In genomic region chr5:115076144-115076901, GRCm38 (mm10) we compare ENCODE assay signal across 8 mouse cellular contexts. TPM values are rescaled to one million over a fixed set of nuclear protein-coding genes. Genes with fewer than 3 reads are reported as not detected.
DNase-seq lines count a peak whose midpoint lies in the region; ATAC-seq and TF ChIP-seq lines count a peak whose summit lies in the region.

No protein-coding gene starts in this region.

- no peak for ATAC-seq in hindbrain, postnatal 0 days

- 59% methylated on average over 5 of the region's 5 CpGs for WGBS in hindbrain, postnatal 0 days
- WGBS in liver, adult 2 months = 59% methylated on average over 5 of the region's 5 CpGs

- H3K4me3 ChIP-seq in cortical plate, adult 2 months (ENCODE audit: insufficient read depth, low read length) = no peak overlapping the region
- no peak overlapping the region for H3K4me3 ChIP-seq in hindbrain, postnatal 0 days (ENCODE audit: low read length)
- H3K4me3 ChIP-seq in liver, adult 2 months (ENCODE audit: insufficient read depth, low read depth, low read length) = no peak overlapping the region

- TF ChIP-seq POLR2A in cortical plate, adult 2 months (IDR thresholded peaks at IDR 0.05; ENCODE audit: extremely low read depth, insufficient read depth, low read length) = no peak
- no peak for TF ChIP-seq POLR2A in liver, adult 2 months (IDR thresholded peaks at IDR 0.05; ENCODE audit: extremely low read depth, insufficient read depth, low read length)

- H3K4me2 ChIP-seq in hindbrain, postnatal 0 days (ENCODE audit: low read depth, low read length) = no peak overlapping the region

- no peak overlapping the region for H3K9ac ChIP-seq in hindbrain, postnatal 0 days (replicated peaks; ENCODE audit: low read length)
- H3K9ac ChIP-seq in liver, adult 2 months (ENCODE audit: low read depth, low read length) = no peak overlapping the region

- H3K27me3 ChIP-seq in hindbrain, postnatal 0 days (ENCODE audit: insufficient read depth, low read length) = no peaks in the 10 kb centered on the region
- no peaks in the 10 kb centered on the region for H3K27me3 ChIP-seq in liver, adult 2 months (ENCODE audit: control insufficient read depth, insufficient read depth, low read length)

- peaks cover 3% of the 10 kb centered on the region for H3K4me1 ChIP-seq in cortical plate, adult 2 months (ENCODE audit: control insufficient read depth, insufficient read depth, low read length)
- H3K4me1 ChIP-seq in hindbrain, postnatal 0 days (ENCODE audit: insufficient read depth, low read length) = no peaks in the 10 kb centered on the region
- peaks cover 6% of the 10 kb centered on the region; the same call in 1 of the 2 replicates for H3K4me1 ChIP-seq in liver, adult 2 months (ENCODE audit: control insufficient read depth, insufficient read depth, low read length)

- H3K27ac ChIP-seq in cortical plate, adult 2 months (ENCODE audit: insufficient read depth, low read length) = no peak overlapping the region
- no peak overlapping the region for H3K27ac ChIP-seq in hindbrain, postnatal 0 days
- H3K27ac ChIP-seq in liver, adult 2 months (replicated peaks; ENCODE audit: insufficient read depth, low read depth, low read length) = no peak overlapping the region

- DNase-seq in ovary, postnatal 10 days (ENCODE audit: low spot score) = peak; percentile 21
- no peak for DNase-seq in ovary, adult 18-20 months (ENCODE audit: low spot score)
- DNase-seq in adipocyte (ENCODE audit: low spot score) = peak; percentile 65
- peak; percentile 72 for DNase-seq in hindbrain, postnatal 0 days (ENCODE audit: low spot score)
- peak; percentile 43 for DNase-seq in liver, adult 2 months (ENCODE audit: extremely low read depth, low read depth, low spot score)
- DNase-seq in ovary, postnatal 14 days (ENCODE audit: low spot score) = peak; percentile 56
- DNase-seq in urinary bladder, postnatal 36 days (ENCODE audit: low spot score in 2 of 2) = peak; percentile 30 to 59

- H3K9me3 ChIP-seq in hindbrain, postnatal 0 days (ENCODE audit: low read length) = no peaks in the 10 kb centered on the region

- peak; percentile 67 for TF ChIP-seq CTCF in cortical plate, adult 2 months (IDR thresholded peaks at IDR 0.05; ENCODE audit: extremely low read depth, insufficient read depth, low read length)
- peak; percentile 80 for TF ChIP-seq CTCF in hindbrain, postnatal 0 days (IDR thresholded peaks at IDR 0.05; ENCODE audit: low read depth)
- TF ChIP-seq CTCF in liver, adult 2 months (IDR thresholded peaks at IDR 0.05; ENCODE audit: low read depth, low read length) = peak; percentile 52

- no peaks in the 10 kb centered on the region for H3K36me3 ChIP-seq in hindbrain, postnatal 0 days (ENCODE audit: insufficient read depth, low read length)
- peaks cover 10% of the 10 kb centered on the region for H3K36me3 ChIP-seq in liver, adult 2 months (ENCODE audit: control insufficient read depth, insufficient read depth, low read length)

- peaks cover 23% of the 10 kb centered on the region; the same call in 1 of the 2 replicates for H3K79me2 ChIP-seq in liver, adult 2 months (ENCODE audit: control insufficient read depth, insufficient read depth, low read length)

RNA-seq across cellular contexts. Expression of gene Gm10401, which starts 21.8 kb away (rescaled TPM):
- polyA plus RNA-seq in cortical plate, adult 2 months (2012; rRNA removed) = not detected in 2 replicates
- total RNA-seq in hindbrain, postnatal 0 days (2014; rRNA removed) = not detected in 2 replicates
- 38.5 and 39.3 TPM in 2 replicates for polyA plus RNA-seq in hindbrain, postnatal 0 days (2015; fragmentation: Nextera tagmentation; extraction: Ambion mirVana)
- not detected in 2 replicates for total RNA-seq in liver, adult 2 months (2014; rRNA removed)
- polyA plus RNA-seq in liver, adult 2 months (2012; rRNA removed) = 0.17 TPM in 1 of 2 replicates, not detected in the other

RNA-seq across cellular contexts. Expression of gene Acads, which starts 42.8 kb away (rescaled TPM):
- polyA plus RNA-seq in cortical plate, adult 2 months (2012; rRNA removed) = 12.7 and 12.8 TPM in 2 replicates
- 30.3 and 32.5 TPM in 2 replicates for total RNA-seq in hindbrain, postnatal 0 days (2014; rRNA removed)
- polyA plus RNA-seq in hindbrain, postnatal 0 days (2015; fragmentation: Nextera tagmentation; extraction: Ambion mirVana) = 22.1 and 25.3 TPM in 2 replicates
- total RNA-seq in liver, adult 2 months (2014; rRNA removed) = 140 and 143 TPM in 2 replicates
- polyA plus RNA-seq in liver, adult 2 months (2012; rRNA removed) = 255 and 293 TPM in 2 replicates

RNA-seq across cellular contexts. Expression of gene Unc119b, which starts 58.5 kb away (rescaled TPM):
- 24.8 and 26.2 TPM in 2 replicates for polyA plus RNA-seq in cortical plate, adult 2 months (2012; rRNA removed)
- 27.0 and 32.1 TPM in 2 replicates for total RNA-seq in hindbrain, postnatal 0 days (2014; rRNA removed)
- 22.5 and 23.4 TPM in 2 replicates for polyA plus RNA-seq in hindbrain, postnatal 0 days (2015; fragmentation: Nextera tagmentation; extraction: Ambion mirVana)
- total RNA-seq in liver, adult 2 months (2014; rRNA removed) = 12.5 and 17.3 TPM in 2 replicates
- polyA plus RNA-seq in liver, adult 2 months (2012; rRNA removed) = 29.4 and 32.0 TPM in 2 replicates

Comparison
In these comparisons a context has a peak if more than half of its experiments do, and no peak if none do; other contexts are left out.
1. RNA of gene Gm10401, which starts 21.8 kb away (polyA plus RNA-seq): 38.5 to 39.3 TPM in hindbrain, postnatal 0 days; 0.17 TPM in liver, adult 2 months and not detected in cortical plate, adult 2 months; every median in the first group is over 10 times any median in the second.
2. Peak in every context shown above with its lines, with median percentiles within 50 percentile points of each other: CTCF ChIP-seq.